Mouse (Mus musculus) ES-Bruce4 (cell line): Measurements from ENCODE around the gene Rufy2.

Source experiments
- EP300 ChIP-seq: IDR thresholded peaks from 2 replicates; pipeline ENCODE4 v1.6.1; 2011; ENCODE audit warnings: low read depth, low read length; ENCODE audit not compliant: insufficient read depth
- POLR2A ChIP-seq: IDR thresholded peaks from one replicate; pipeline ENCODE4 v1.8.1; 2011; ENCODE audit warnings: low read length; ENCODE audit not compliant: insufficient read depth

- TF ChIP-seq POLR2A = no peak
- TF ChIP-seq EP300 = no peak
These were observed 69.1 kb downstream of the Rufy2 start for GRCm38 (mm10) chr10:63049106-63049505.
